Mouse (Mus musculus) lung, adult 2 months (tissue): ENCODE measurements around the gene Fig4.

Experiments used
- CTCF ChIP-seq: fragments of 200-500 bp; IDR thresholded peaks from 2 replicates; pipeline ENCODE4 v1.5.1; 2011; ENCODE audit warnings: mild to moderate bottlenecking, low read length, control low read depth; ENCODE audit not compliant: insufficient read depth
- POLR2A ChIP-seq: fragments of 200-500 bp; IDR thresholded peaks from 2 replicates; pipeline ENCODE4 v1.6.1; 2011; ENCODE audit warnings: low read depth, mild to moderate bottlenecking, control low read depth, low read length, borderline replicate concordance; ENCODE audit errors: extremely low read depth

GRCm38 (mm10) chr10:41288771-41289415 lies 14.2 kb downstream of the Fig4 start:
- TF ChIP-seq CTCF (peak; percentile 82), POLR2A (no peak)
